23 mouse cellular contexts compared by ENCODE assay signal in genomic region chr10:117069109-117069508, GRCm38 (mm10). TPM values are rescaled to one million over a fixed set of nuclear protein-coding genes. Genes with fewer than 3 reads are reported as not detected.
DNase-seq lines count a peak whose midpoint lies in the region; ATAC-seq and TF ChIP-seq lines count a peak whose summit lies in the region.
"Had no signal": no experiment of that assay in that cellular context is flagged by ENCODE, and none has a peak within 500 bp of the region (broad histone marks: within the 10 kb centered on the region; RNA-seq: fewer than 3 reads in every experiment).

No protein-coding gene starts in this region.

- ATAC-seq in intestine, postnatal 0 days = no peak
- no peak for ATAC-seq in intestine, embryonic 16.5 days
- ATAC-seq in midbrain, postnatal 0 days (ENCODE audit: low FRiP score) = no peak
- no peak for ATAC-seq in midbrain, embryonic 11.5 days (ENCODE audit: low FRiP score)
- ATAC-seq in Patski = no peak
- peak; percentile 69 for ATAC-seq in megakaryocyte-erythroid progenitor cell, adult 5-6 weeks (replicated peaks; ENCODE audit: low FRiP score, low TSS enrichment, poor library complexity, severe bottlenecking)
- no peak for ATAC-seq in hindbrain, embryonic 13.5 days (ENCODE audit: low FRiP score)

- CTCF ChIA-PET in Patski (lab: Charles Lee) = interaction anchor here (1.5 to 1.8 kb wide), 2 partner anchors 141 to 148 kb away, joined by 5 to 8 read pairs; no protein-coding TSS in a partner anchor

- no peak overlapping the region for H3K27ac ChIP-seq in intestine, postnatal 0 days (ENCODE audit: low read depth, low read length)
- H3K27ac ChIP-seq in intestine, embryonic 16.5 days (ENCODE audit: low read length) = no peak overlapping the region
- no peak overlapping the region for H3K27ac ChIP-seq in midbrain, postnatal 0 days (ENCODE audit: low read depth, low read length)
- no peak overlapping the region for H3K27ac ChIP-seq in midbrain, embryonic 11.5 days (ENCODE audit: low read depth, low read length)
- H3K27ac ChIP-seq in hindbrain, embryonic 13.5 days = no peak overlapping the region
- H3K27ac ChIP-seq: embryonic facial prominence, embryonic 12.5 days; hindbrain, embryonic 14.5 days; limb, embryonic 15.5 days; lung, embryonic 15.5 days had no signal

- H3K9me3 ChIP-seq in intestine, postnatal 0 days (ENCODE audit: control insufficient read depth) = no peaks in the 10 kb centered on the region
- no peaks in the 10 kb centered on the region for H3K9me3 ChIP-seq in intestine, embryonic 16.5 days (ENCODE audit: control insufficient read depth, low read length)
- H3K9me3 ChIP-seq in midbrain, postnatal 0 days (ENCODE audit: low read length) = no peaks in the 10 kb centered on the region
- no peaks in the 10 kb centered on the region for H3K9me3 ChIP-seq in midbrain, embryonic 11.5 days (ENCODE audit: control insufficient read depth, low read length)
- H3K9me3 ChIP-seq in hindbrain, embryonic 13.5 days = no peaks in the 10 kb centered on the region
- H3K9me3 ChIP-seq: embryonic facial prominence, embryonic 12.5 days; limb, embryonic 15.5 days; lung, embryonic 15.5 days; megakaryocyte, embryonic 14.5 days had no signal

- H3K4me2 ChIP-seq in intestine, postnatal 0 days (replicated peaks; ENCODE audit: low read depth) = no peak overlapping the region
- no peak overlapping the region for H3K4me2 ChIP-seq in intestine, embryonic 16.5 days (ENCODE audit: low read depth, low read length)
- H3K4me2 ChIP-seq in midbrain, postnatal 0 days (ENCODE audit: low read depth, low read length, poor library complexity, severe bottlenecking) = no peak overlapping the region
- no peak overlapping the region for H3K4me2 ChIP-seq in midbrain, embryonic 11.5 days
- no peak overlapping the region for H3K4me2 ChIP-seq in hindbrain, embryonic 13.5 days
- H3K4me2 ChIP-seq: embryonic facial prominence, embryonic 12.5 days; hindbrain, embryonic 14.5 days; limb, embryonic 15.5 days; lung, embryonic 15.5 days had no signal

- POLR2A ChIA-PET in Patski (lab: Charles Lee) = no interaction called here

- no peak for DNase-seq in midbrain, postnatal 0 days (ENCODE audit: low spot score)
- no peak for DNase-seq in midbrain, embryonic 11.5 days (ENCODE audit: low spot score, missing footprints)
- DNase-seq in Patski (ENCODE audit: low read depth, low spot score) = no peak
- no peak for DNase-seq in ovary, adult 18-20 months (ENCODE audit: low spot score)
- DNase-seq: adrenal gland, adult 2 months; cerebellum, adult 2 months; gastrocnemius, postnatal 14 days; heart, postnatal 10 days; kidney, adult 11 months; kidney, postnatal 25 days; right cerebral cortex, postnatal 14 days had no signal

- TF ChIP-seq CTCF in intestine, postnatal 0 days (IDR thresholded peaks at IDR 0.05; ENCODE audit: low read depth) = peak; percentile 41
- peak; percentile 42 for TF ChIP-seq CTCF in midbrain, postnatal 0 days (IDR thresholded peaks at IDR 0.05)
- peak; percentile 51 for TF ChIP-seq CTCF in Patski (IDR thresholded peaks at IDR 0.05)

- H3K4me3 ChIP-seq in intestine, postnatal 0 days (ENCODE audit: low read depth, low read length) = no peak overlapping the region
- no peak overlapping the region for H3K4me3 ChIP-seq in intestine, embryonic 16.5 days (ENCODE audit: low read length)
- H3K4me3 ChIP-seq in midbrain, postnatal 0 days (ENCODE audit: low read depth, low read length) = no peak overlapping the region
- no peak overlapping the region for H3K4me3 ChIP-seq in midbrain, embryonic 11.5 days (ENCODE audit: low read depth, low read length)
- no peak overlapping the region for H3K4me3 ChIP-seq in hindbrain, embryonic 13.5 days
- H3K4me3 ChIP-seq: embryonic facial prominence, embryonic 12.5 days; limb, embryonic 15.5 days; lung, embryonic 15.5 days had no signal

- no peaks in the 10 kb centered on the region for H3K27me3 ChIP-seq in intestine, postnatal 0 days (replicated peaks; ENCODE audit: control insufficient read depth, insufficient read depth, low read length)
- H3K27me3 ChIP-seq in intestine, embryonic 16.5 days (replicated peaks; ENCODE audit: control insufficient read depth, insufficient read depth, low read length) = no peaks in the 10 kb centered on the region
- no peaks in the 10 kb centered on the region for H3K27me3 ChIP-seq in midbrain, postnatal 0 days (ENCODE audit: insufficient read depth, low read length)
- no peaks in the 10 kb centered on the region for H3K27me3 ChIP-seq in midbrain, embryonic 11.5 days (ENCODE audit: control insufficient read depth, insufficient read depth, low read length)
- no peaks in the 10 kb centered on the region for H3K27me3 ChIP-seq in Patski
- no peaks in the 10 kb centered on the region for H3K27me3 ChIP-seq in hindbrain, embryonic 13.5 days
- H3K27me3 ChIP-seq: embryonic facial prominence, embryonic 12.5 days; limb, embryonic 15.5 days; lung, embryonic 15.5 days; megakaryocyte, embryonic 14.5 days had no signal

- 92% methylated on average over 3 of the region's 3 CpGs for WGBS in intestine, postnatal 0 days
- WGBS in intestine, embryonic 16.5 days = 89% methylated on average over 3 of the region's 3 CpGs
- WGBS in midbrain, postnatal 0 days = over 99% methylated on average over 3 of the region's 3 CpGs
- WGBS in midbrain, embryonic 11.5 days = 92% methylated on average over 3 of the region's 3 CpGs
- over 99% methylated on average over 3 of the region's 3 CpGs for WGBS in hindbrain, embryonic 13.5 days

- in situ Hi-C loops in Patski (cut with MboI; ENCODE audit: low pct_unique_long_range_greater_than_20kb) = loop anchor here (25.0 kb wide), 1 partner anchor 268 kb away; no protein-coding TSS in a partner anchor

- no peaks in the 10 kb centered on the region for H3K4me1 ChIP-seq in intestine, postnatal 0 days (replicated peaks; ENCODE audit: control insufficient read depth, insufficient read depth, low read length)
- H3K4me1 ChIP-seq in intestine, embryonic 16.5 days (ENCODE audit: control insufficient read depth, insufficient read depth, low read length) = no peaks in the 10 kb centered on the region
- H3K4me1 ChIP-seq in midbrain, postnatal 0 days (ENCODE audit: insufficient read depth, low read length) = no peaks in the 10 kb centered on the region
- H3K4me1 ChIP-seq in midbrain, embryonic 11.5 days (ENCODE audit: control insufficient read depth, insufficient read depth, low read length) = no peaks in the 10 kb centered on the region
- no peaks in the 10 kb centered on the region for H3K4me1 ChIP-seq in hindbrain, embryonic 13.5 days (replicated peaks)
- H3K4me1 ChIP-seq: embryonic facial prominence, embryonic 12.5 days; limb, embryonic 15.5 days had no signal

- peaks cover 25% of the 10 kb centered on the region for H3K36me3 ChIP-seq in intestine, postnatal 0 days (ENCODE audit: control insufficient read depth, insufficient read depth)
- peaks cover 16% of the 10 kb centered on the region for H3K36me3 ChIP-seq in intestine, embryonic 16.5 days (ENCODE audit: control insufficient read depth, insufficient read depth, low read length)
- peaks cover 20% of the 10 kb centered on the region for H3K36me3 ChIP-seq in midbrain, postnatal 0 days (ENCODE audit: insufficient read depth, low read length)
- peaks cover 2% of the 10 kb centered on the region; the same call in 1 of the 2 replicates for H3K36me3 ChIP-seq in midbrain, embryonic 11.5 days (ENCODE audit: control insufficient read depth, insufficient read depth, low read length)
- peaks cover 34% of the 10 kb centered on the region for H3K36me3 ChIP-seq in hindbrain, embryonic 13.5 days

- H3K9ac ChIP-seq in intestine, postnatal 0 days (ENCODE audit: low read depth, low read length) = no peak overlapping the region
- no peak overlapping the region for H3K9ac ChIP-seq in intestine, embryonic 16.5 days (ENCODE audit: low read depth, low read length)
- H3K9ac ChIP-seq in midbrain, postnatal 0 days (replicated peaks; ENCODE audit: low read length, poor library complexity, severe bottlenecking) = no peak overlapping the region
- no peak overlapping the region for H3K9ac ChIP-seq in midbrain, embryonic 11.5 days (ENCODE audit: low read length)
- H3K9ac ChIP-seq in hindbrain, embryonic 13.5 days = no peak overlapping the region
- H3K9ac ChIP-seq: embryonic facial prominence, embryonic 12.5 days; hindbrain, embryonic 14.5 days; limb, embryonic 15.5 days; lung, embryonic 15.5 days had no signal

RNA-seq across cellular contexts. Expression of gene Cct2, which starts 5.5 kb away (rescaled TPM):
- 112 and 119 TPM in 2 replicates for polyA plus RNA-seq in intestine, postnatal 0 days (2015; fragmentation: Nextera tagmentation; extraction: Ambion mirVana)
- 216 and 238 TPM in 2 replicates for polyA plus RNA-seq in intestine, embryonic 16.5 days (2015; fragmentation: Nextera tagmentation; extraction: Ambion mirVana)
- total RNA-seq in midbrain, postnatal 0 days (2014; rRNA removed) = 231 and 277 TPM in 2 replicates
- polyA plus RNA-seq in midbrain, postnatal 0 days (2015; fragmentation: Nextera tagmentation; extraction: Ambion mirVana) = 208 and 213 TPM in 2 replicates
- polyA plus RNA-seq in midbrain, embryonic 11.5 days (2014; fragmentation: Nextera tagmentation; extraction: Ambion mirVana) = 337 and 338 TPM in 2 replicates
- 386 TPM for polyA plus RNA-seq in Patski (2021)
- 545 and 559 TPM in 2 replicates for total RNA-seq in megakaryocyte-erythroid progenitor cell, adult 5-6 weeks (2014; fragmentation: Nextera tagmentation)
- 707 and 779 TPM in 2 replicates for total RNA-seq in megakaryocyte-erythroid progenitor cell, adult 5-6 weeks (2017)
- 276 and 284 TPM in 2 replicates for polyA plus RNA-seq in hindbrain, embryonic 13.5 days (2015; fragmentation: Nextera tagmentation; extraction: Ambion mirVana)

RNA-seq across cellular contexts. Expression of gene Lrrc10, which starts 24.0 kb away (rescaled TPM):
- polyA plus RNA-seq in intestine, postnatal 0 days (2015; fragmentation: Nextera tagmentation; extraction: Ambion mirVana) = not detected in 2 replicates
- polyA plus RNA-seq in intestine, embryonic 16.5 days (2015; fragmentation: Nextera tagmentation; extraction: Ambion mirVana) = not detected in 2 replicates
- total RNA-seq in midbrain, postnatal 0 days (2014; rRNA removed) = not detected in 2 replicates
- not detected in 2 replicates for polyA plus RNA-seq in midbrain, postnatal 0 days (2015; fragmentation: Nextera tagmentation; extraction: Ambion mirVana)
- 0.15 TPM in 1 of 2 replicates, not detected in the other for polyA plus RNA-seq in midbrain, embryonic 11.5 days (2014; fragmentation: Nextera tagmentation; extraction: Ambion mirVana)
- not detected for polyA plus RNA-seq in Patski (2021)
- not detected in 2 replicates for total RNA-seq in megakaryocyte-erythroid progenitor cell, adult 5-6 weeks (2014; fragmentation: Nextera tagmentation)
- total RNA-seq in megakaryocyte-erythroid progenitor cell, adult 5-6 weeks (2017) = not detected in 2 replicates
- polyA plus RNA-seq in hindbrain, embryonic 13.5 days (2015; fragmentation: Nextera tagmentation; extraction: Ambion mirVana) = not detected in 2 replicates
- total RNA-seq: adrenal gland, adult 2 months; gastrocnemius, postnatal 14 days; left cerebral cortex, postnatal 14 days had no signal
- polyA plus RNA-seq: adrenal gland, adult 2 months; cerebellum, adult 2 months; embryonic facial prominence, embryonic 12.5 days; hindbrain, embryonic 14.5 days; limb, embryonic 15.5 days; neural tube, embryonic 11.5 days; stomach, embryonic 16.5 days had no signal
